Mouse (Mus musculus) NIH3T3 (cell line): ENCODE measurements around the gene C130026I21Rik.
A peak's percentile ranks its signal among the peaks of the same experiment; 100 is the strongest.
"Not testable (repeated sequence)": the region's sequence is repeated elsewhere in the genome, so short reads cannot be mapped to it uniquely, and the experiment has no call there.

Experiments
- DNase-seq: peaks from one replicate; pipeline ENCODE4 v3.0.0-alpha.2; 2012; ENCODE audit warnings: low read depth

Gene C130026I21Rik

DNA sequence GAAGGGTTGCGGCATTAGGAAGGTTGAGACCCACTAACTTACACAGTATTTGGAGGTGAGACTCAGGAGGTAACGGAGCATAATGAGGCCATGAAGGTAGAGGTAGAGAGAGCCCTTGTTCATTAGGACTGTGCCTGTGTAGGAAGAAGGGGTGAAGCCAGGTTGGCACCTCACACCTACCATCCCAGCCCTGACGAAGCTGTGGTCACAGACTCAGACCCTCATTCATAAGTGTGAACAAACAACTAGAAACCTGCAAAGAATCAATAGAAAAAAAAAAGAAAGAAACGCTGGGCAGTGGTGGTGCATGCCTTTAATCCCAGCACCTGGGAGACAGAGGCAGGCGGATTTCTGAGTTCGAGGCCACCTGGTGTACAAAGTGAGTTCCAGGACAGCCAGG is 152.0 kb downstream of the C130026I21Rik start:
- not testable (repeated sequence) for DNase-seq

GRCm38 (mm10) chr1:85117537-85117936 is 152.8 kb downstream of the C130026I21Rik start:
- not testable (repeated sequence) for DNase-seq

DNA sequence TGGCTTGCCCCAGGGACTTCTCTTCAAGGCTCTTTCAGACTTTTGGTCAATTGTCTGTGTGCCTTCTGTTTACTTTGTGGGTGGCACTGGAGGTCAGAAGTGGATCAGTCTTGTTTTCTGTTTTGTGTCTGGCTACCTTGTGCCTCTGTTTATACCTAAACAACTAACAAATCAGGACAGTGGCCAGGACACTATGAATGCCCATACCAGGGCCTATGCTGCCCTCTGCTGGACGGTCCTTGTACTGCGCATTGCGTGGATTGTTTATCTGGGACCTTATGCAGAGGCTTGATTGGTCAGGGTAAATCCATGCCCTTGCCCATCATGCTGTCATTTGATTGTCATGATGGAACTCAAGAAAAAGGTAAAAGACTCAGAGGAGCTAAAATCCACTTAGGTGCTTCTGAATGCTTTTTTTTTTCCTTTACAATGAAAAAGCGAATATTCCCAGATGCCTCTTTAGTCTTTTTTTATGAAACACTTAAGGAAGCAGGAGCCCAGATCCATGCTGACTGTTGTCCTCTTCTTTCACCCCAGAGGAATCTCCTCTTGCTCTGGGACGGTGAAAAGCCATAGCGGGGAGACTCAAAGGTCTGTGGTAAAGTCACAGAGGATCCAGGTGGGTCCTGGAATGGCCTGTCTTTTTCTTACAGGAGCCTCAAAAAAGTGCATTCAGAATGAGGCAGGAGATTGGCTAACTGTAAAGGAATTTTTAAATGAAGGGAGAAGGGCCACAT is 155.5 kb downstream of the C130026I21Rik start:
- DNase-seq: not testable (repeated sequence)

GRCm38 (mm10) chr1:85114078-85114477 is 156.3 kb downstream of the C130026I21Rik start:
- peak; percentile 1 for DNase-seq

DNA sequence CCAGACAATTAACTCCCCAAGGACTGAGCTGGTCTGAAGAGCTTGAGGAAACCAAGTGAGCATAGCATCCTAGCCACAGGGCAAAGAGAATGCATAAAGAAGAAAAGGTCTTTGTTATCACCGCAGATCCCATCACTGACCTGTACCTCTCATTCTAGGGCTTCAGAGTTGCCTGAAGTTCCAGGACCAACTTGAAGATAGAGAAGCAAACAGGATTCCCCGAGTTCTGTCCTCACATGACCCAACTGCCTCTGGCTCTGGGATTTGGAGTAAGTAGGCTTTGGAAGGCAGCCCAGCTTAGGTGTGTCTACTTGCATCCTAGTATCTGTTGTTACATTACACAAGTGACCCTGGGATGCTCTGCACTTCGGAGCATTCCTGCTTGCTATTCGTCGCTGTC is 157.5 kb downstream of the C130026I21Rik start:
- DNase-seq: not testable (repeated sequence)

DNA sequence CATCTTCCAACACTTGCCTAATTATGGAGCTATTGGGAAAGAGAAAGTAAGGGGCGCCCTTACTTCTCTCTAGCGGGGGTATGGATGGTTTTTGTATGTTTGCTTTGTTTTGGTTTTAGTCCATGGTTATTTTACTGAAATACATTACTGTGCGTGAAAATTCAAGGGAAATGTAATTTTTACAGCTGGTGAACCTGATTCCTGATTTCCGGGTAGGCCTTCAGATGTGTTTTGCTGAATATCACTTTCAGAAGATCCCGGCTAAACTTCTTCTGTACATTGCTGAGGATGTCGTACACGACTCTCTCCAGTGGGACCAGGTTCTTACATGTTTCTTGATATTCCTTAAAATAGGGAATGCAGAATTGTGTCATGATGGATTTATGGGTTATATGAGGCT is 158.1 kb downstream of the C130026I21Rik start:
- DNase-seq: peak; percentile 2

GRCm38 (mm10) chr1:85111572-85111971 is 158.8 kb downstream of the C130026I21Rik start:
- peak; percentile 31 for DNase-seq

DNA sequence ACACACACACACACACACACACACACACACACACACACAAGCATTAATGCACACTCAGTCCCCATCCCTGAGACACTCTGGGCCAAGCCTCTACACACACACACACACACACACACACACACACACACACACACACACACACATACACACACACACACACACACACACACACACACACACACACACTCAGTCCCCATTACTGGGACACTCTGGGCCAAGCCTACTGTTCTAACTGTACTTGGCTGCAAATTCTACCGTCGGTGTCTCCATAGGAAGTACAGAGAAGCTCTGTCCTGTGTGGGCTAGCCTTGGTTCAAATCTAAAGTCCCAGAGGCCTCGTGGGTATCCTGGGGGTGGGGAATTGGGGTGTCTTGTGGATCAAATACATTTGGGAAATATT is 159.5 kb downstream of the C130026I21Rik start:
- DNase-seq: not testable (repeated sequence)

DNA sequence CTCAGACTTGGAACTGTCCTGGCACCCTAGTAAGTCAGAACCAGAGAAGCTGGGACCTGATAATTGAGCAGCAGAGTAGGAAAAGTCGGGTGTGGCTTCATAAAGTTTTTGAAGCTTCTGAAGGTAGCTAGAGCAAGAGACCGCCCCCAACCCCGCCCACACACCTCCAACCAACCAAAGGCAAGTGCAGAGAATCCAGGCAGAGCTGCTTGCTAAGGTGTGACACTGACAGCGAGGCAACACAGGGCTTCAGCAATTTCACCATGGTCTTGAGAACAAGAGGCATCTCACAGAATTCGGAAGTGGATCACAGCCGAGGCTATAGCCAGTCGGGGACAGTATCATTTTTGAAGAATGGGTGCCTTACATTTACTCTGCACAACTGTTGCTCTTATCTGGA is 160.6 kb downstream of the C130026I21Rik start, which contains the start of gene A530032D15Rik:
A530032D15Rik (minus strand) TSS at position 101 of the 400 bp plus-strand sequence.
- DNase-seq: not testable (repeated sequence)

GRCm38 (mm10) chr1:85106013-85106412 is 164.4 kb downstream of the C130026I21Rik start:
- DNase-seq: not testable (repeated sequence)

DNA sequence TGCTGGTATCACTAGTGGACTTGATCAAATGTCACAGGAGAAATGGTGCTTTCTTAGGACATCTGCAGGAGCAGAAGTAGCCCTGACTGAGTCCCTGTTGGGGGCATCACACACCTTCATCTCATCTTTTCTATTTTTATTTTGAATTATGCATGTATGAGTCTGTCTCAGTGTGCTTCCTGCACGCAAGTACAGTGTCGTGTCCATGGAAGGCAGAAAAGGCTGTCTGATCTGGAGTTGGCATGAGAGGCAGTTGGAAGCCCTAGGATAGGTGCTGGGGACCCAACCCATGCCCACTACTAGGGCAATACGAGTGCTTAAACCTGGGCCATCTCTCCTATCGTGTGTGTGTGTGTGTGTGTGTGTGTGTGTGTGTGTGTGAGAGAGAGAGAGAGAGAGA is 165.0 kb downstream of the C130026I21Rik start:
- DNase-seq: not testable (repeated sequence)

GRCm38 (mm10) chr1:85101754-85102153 is 168.6 kb downstream of the C130026I21Rik start:
- not testable (repeated sequence) for DNase-seq

GRCm38 (mm10) chr1:85099864-85100263 is 170.5 kb downstream of the C130026I21Rik start, which contains the start of gene Gm10553:
Gene Gm10553, plus strand, starts transcription at chr1:85100164.
- DNase-seq: not testable (repeated sequence)

DNA sequence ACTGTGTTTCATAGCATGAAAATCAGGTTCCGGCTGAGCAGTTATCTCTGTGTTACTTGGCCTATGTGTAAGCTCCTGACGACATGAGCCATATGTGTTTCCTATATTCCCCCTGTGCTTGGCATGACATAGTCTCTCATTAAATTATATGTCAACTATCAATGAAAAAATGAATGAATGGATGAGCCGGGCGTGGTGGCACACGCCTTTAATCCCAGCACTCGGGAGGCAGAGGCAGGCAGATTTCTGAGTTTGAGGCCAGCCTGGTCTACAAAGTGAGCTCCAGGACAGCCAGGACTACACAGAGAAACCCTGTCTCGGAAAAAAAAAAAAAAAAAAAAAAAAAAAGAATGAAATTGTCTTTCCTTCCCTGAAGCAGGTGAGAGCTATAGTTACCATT is 171.3 kb downstream of the C130026I21Rik start:
- DNase-seq: not testable (repeated sequence)

DNA sequence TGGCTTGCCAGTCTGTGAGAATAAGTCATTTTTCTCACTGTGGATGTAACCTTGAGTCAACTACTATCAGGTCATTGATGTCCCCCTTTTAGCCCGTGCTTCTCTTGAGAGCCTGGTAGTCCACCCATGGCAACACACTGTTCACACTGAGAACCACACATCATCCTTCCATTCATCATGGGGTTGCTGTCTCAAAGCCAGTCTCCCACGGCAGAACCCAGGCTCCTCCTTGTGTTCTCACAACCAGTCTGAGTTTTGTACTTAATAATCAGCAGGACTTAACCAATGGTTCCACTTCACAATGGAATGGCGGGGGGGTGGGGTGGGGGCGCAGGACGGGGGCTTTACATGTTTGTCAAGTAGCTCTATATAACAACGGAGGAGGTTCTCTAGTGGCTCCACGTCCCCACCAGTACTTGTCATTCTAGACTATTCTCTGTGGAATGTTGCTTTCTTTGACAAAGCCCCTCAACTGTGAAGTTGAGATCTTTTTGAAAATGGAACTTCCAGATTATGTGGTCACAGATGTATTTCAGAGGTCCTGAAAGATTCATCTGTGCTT is 177.3 kb downstream of the C130026I21Rik start:
- not testable (repeated sequence) for DNase-seq

- DNase-seq: not testable (repeated sequence)
These were observed 178.2 kb downstream of the C130026I21Rik start for GRCm38 (mm10) chr1:85092169-85092568.

- DNase-seq: not testable (repeated sequence)
These were observed 184.2 kb downstream of the C130026I21Rik start for GRCm38 (mm10) chr1:85086211-85086610.

DNA sequence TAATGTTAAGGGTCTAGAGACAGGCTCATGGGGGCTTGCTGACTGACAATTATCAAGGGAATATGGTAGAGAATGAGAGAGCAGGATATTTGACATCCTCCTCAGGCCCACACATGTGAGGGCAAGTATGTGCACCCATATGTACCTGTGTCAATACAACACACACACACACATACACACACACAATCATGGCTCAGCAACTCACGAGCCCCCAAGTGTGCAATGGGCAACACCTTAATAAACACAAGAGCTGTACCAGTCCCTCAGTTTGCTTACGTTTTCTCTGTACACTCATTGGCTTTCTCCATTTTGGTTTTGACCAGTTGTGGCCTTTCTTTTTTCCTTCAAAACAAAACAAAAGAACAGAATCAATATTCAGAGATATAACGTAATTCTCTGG is 185.6 kb downstream of the C130026I21Rik start:
- not testable (repeated sequence) for DNase-seq

- DNase-seq: not testable (repeated sequence)
These were observed 197.3 kb downstream of the C130026I21Rik start for GRCm38 (mm10) chr1:85073099-85073498.

DNA sequence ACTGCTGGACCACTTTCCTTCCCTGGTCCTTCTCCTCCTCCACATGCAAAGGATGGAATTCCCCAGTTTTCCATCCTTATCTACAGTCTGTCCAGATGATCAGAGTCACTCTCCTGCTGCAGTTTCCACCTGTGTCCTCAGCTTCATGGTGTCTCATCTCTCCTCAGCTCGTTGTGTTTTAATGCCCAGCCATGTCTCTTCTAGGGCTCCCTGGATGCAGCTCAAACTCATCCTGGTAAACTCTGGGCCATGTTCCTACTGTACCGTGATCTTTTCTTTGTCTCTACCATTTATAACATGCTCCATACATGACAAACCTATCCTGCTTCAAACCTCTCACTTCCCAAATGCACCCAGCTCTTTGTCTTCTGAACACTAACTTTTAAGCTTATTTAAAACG is 198.7 kb downstream of the C130026I21Rik start:
- DNase-seq: not testable (repeated sequence)

- DNase-seq: not testable (repeated sequence)
These were observed 234.6 kb downstream of the C130026I21Rik start for GRCm38 (mm10) chr1:85035801-85036200.

GRCm38 (mm10) chr1:85034394-85034793 is 236.0 kb downstream of the C130026I21Rik start:
- DNase-seq: not testable (repeated sequence)

DNA sequence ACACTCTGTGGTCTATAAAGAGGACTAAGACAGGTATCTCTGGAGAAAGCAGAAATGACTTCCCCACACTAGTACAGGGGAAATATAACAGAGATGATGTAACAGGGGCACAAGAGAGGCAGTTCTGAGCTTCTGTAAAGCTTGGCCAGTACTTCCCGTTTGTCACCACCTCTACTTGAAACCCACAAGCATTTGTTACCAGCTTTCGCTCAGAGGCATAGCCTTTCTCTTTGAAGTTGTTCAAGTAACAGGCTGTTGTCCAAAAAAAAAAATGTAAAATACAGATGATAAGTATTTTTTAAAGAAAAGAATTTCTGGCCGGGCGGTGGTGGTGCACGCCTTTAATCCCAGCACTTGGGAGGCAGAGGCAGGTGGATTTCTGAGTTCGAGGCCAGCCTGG is 236.8 kb downstream of the C130026I21Rik start:
- DNase-seq: not testable (repeated sequence)
